Mouse (Mus musculus) left cerebral cortex, adult 11 months (tissue): ENCODE results near the gene Trpv5.

Source experiments
- DNase-seq: peaks from one replicate; pipeline ENCODE4 v3.0.0; 2022; ENCODE audit warnings: low spot score

Gene Trpv5

GRCm38 (mm10) chr6:41640449-41640848 lies 40.1 kb downstream of the Trpv5 start:
- DNase-seq: no peak

DNA sequence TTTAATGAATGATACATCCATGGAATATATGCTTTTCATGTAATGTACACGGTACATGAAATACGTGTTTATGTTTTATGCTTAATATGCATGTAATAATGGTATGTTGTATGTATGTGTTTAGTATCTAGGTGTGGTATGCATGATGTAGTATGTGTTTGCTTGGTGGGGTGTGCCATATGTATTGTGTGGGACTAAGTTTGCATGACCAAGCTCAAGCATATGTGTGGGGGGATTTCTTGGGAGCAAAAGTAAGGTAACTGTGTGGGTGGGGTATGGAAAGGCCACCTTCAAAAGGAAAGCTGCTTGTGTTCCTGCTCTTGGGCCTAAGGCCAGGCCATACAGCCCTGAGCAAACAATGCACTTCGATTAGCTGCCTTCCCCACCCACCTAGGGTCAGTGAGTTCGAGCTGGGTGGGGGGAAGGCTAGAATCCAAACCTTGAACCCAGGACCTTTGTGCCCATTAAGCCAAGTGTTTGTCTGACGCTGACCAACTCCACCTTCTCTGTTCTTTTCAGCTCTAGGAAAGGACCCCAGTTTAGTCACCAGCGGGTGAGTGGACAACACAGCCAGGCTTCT lies 42.6 kb downstream of the Trpv5 start:
- DNase-seq: no peak

DNA sequence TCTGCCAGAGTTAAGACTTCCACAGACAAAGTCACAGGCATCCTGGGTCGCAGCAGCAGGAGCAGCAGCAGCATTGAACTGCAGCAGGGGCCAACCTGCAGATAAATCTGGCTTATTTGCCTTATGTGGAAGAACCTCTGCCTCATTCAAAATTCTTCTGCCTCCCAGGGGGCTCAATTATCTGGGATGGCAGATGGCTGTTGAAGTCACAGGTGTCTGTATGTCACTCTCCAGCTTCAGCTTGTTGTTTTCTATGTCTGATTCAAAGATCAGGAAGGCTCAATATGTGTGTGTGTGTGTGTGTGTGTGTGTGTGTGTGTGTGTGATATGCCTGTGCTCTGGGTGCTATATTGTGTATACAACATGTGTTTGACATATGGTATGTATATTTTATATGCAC lies 43.2 kb downstream of the Trpv5 start:
- no peak for DNase-seq

- no peak for DNase-seq
Observed at GRCm38 (mm10) chr6:41636178-41636577, 44.4 kb downstream of the Trpv5 start, which contains the start of gene Trpv6. Trpv6 (minus strand) TSS chr6:41636405.

GRCm38 (mm10) chr6:41635211-41635610 lies 45.4 kb downstream of the Trpv5 start:
- no peak for DNase-seq

GRCm38 (mm10) chr6:41631549-41631948 lies 49.0 kb downstream of the Trpv5 start:
- no peak for DNase-seq

- no peak for DNase-seq
Observed at GRCm38 (mm10) chr6:41630791-41631190, 49.8 kb downstream of the Trpv5 start.

DNA sequence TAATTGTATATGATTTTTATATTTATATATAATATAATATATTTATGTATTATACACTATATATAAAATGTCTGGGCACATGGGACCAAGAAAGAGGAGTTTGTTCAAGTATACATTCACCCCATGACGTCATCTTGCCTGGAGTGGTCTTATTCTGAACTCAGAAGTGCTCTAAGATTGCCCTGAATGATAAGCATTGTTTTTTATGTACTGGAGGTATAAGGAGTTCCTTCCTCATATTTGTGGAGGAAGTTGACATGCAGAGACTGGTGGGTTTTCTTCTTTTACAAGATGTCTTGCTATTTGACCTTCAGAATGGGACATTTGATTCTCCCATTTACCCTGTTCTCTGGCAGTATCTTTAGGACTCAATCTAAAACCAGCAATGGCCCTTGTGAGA lies 52.4 kb downstream of the Trpv5 start:
- DNase-seq: no peak

DNA sequence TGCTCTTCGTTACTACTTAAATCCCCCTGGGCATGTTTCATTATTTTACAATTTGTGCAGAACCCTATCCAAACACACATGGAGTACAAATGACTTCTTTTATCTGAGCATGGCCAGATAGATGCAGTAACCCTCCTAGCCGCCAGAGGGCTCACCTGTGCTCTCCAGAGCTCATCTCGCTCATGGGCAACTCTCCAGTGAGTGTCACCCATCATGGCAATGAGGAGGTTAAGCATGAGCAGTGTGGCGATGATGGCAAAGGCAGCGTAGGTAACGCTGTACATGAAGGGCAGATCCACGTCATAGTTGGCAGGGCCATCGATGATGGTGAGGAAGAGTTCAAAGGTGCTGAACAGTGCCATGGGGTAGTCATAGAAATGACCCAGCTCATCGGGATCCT lies 57.9 kb downstream of the Trpv5 start:
- no peak for DNase-seq

- no peak for DNase-seq
Observed at GRCm38 (mm10) chr6:41621241-41621990, 59.2 kb downstream of the Trpv5 start.

DNA sequence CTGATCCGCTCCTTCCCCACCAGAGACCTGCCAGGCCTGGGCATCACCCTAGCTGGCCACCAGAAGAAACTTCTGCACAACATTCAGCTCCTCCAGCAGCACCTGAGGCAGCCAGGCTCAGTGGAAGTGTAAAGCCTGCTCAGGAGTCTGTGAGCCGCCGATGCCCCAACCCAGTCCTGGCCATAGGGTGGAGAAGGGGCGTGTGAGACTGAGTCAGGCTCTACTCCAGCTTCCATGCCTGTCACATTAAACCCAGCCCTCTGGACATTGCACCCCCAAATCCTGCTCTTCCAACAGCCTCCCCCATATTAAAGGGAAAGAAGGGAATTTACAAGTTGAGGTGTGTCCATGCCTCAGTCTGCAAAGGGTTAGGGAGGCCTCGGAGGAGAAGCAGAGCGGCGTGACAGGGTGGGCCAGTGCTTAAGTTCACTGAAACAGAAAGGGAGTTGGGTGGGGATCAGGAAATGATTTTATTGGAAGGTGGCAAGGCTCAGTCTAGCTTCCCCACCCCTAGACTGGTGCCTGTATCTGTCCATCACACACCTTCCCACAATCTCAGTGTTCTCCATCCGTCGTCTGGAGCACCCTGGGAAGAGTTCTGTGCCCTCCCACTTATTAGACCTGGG lies 60.3 kb downstream of the Trpv5 start:
- DNase-seq: no peak

GRCm38 (mm10) chr6:41607637-41608036 lies 72.9 kb downstream of the Trpv5 start:
- DNase-seq: no peak

DNA sequence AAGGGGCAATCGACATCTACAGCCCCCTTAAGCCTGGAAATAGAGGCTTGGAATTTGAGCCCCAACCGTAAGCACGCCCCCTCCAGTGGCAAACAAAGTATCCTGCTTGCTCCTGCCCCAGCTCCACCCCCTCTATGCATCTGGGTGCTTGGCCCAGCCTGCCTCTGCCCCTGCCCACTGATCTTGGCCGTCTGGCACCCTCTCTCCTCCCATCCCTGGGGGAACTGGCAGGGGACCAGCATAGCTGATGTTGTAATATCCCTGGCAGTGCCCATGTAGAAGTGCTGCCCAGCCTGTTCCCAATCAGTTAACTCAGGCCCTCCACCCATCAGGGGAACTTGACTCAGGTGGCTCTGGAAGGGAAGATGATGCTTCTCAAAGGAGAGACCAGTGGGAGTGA lies 74.4 kb downstream of the Trpv5 start:
- no peak for DNase-seq

- DNase-seq: no peak
Observed at GRCm38 (mm10) chr6:41605794-41606104, 74.8 kb downstream of the Trpv5 start.

DNA sequence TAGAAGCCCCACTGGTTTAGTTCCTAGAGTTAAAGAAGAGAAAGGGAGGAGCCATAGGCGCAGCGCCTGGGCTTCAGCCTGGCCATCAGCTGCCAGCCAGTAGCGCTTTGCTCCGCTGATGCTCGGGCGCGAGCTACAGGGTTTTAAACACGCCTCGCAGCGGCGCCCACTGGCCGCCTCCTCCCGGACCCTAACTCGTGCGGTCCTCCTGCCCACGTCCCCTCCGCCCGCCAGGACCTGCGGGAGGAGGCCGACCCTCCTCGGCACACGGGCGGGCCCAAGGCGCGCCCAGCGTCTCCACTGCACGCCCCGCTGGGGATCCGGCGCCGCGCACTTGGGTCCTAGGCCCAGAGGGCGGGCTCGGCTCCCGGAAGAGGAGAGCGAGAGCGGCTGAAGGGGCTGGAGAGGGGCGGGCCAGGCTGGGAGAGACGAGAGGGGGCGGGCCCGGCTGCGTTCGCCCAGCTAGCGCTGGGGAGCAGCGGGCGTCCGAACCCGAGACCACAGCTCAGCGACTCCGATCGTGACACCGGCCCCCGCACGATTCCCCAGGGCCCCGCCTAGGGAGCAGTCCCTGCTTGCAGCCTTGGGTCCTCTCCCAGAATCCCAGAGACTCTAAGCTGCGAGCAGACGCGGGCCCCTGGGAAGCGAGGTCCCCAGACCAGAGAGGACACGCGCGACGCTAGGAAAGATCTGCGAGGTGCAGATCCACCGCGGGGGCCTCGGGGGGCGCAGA lies 75.3 kb downstream of the Trpv5 start, which contains the start of gene Ephb6:
Gene Ephb6 (plus strand): TSS at position 422 of the 733 bp plus-strand sequence.
- no peak for DNase-seq

DNA sequence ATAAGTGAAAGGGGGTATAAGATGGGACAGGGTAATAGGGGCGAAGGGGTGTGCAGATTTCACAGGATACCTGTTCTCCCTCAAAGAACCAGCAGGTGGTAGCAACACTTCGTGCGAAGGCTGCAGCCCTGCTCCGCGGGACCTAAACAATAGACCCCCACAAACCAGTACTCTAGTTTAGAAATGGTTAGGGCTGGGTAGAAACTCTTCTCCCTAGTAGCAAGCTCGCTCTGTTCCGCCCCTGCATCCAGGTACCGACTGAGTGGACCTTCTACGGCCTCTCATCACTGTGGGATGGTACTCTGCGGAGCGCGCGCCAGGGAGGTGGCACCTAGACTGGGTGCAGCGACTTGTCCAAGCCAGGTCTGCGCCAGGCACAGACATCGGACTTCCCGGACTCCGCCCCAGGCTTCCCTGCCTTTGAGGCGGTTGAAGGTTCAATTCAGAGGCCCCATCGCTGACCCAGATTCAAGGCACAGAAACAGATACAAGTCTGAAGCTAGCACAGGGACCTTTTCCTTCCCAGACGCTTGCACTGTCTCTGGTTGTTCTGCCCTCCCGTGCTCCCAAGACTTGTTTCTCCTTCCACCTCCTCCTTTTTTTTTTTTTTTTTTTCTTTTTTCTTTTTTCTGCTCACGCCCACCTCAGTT lies 76.0 kb downstream of the Trpv5 start:
- no peak for DNase-seq
